Mouse (Mus musculus) brain, embryonic 14.5 days (tissue): Measurements from ENCODE around the gene Treml2.

Experiments used
- CTCF ChIP-seq: fragments of 200-500 bp; IDR thresholded peaks from 2 replicates; pipeline ENCODE4 v1.5.1; 2012; ENCODE audit warnings: inconsistent platforms, mild to moderate bottlenecking, moderate library complexity, borderline replicate concordance; ENCODE audit not compliant: insufficient read depth, insufficient read length; ENCODE audit errors: extremely low read depth
- POLR2A ChIP-seq: fragments of 200-500 bp; IDR thresholded peaks from 2 replicates; pipeline ENCODE4 v1.6.1; 2012; ENCODE audit warnings: mild to moderate bottlenecking, inconsistent platforms, borderline replicate concordance; ENCODE audit not compliant: poor library complexity, insufficient read depth, insufficient read length, severe bottlenecking; ENCODE audit errors: extremely low read depth

- TF ChIP-seq CTCF, result no peak
- no peak for TF ChIP-seq POLR2A
Observed at GRCm38 (mm10) chr17:48287276-48287675, 12.0 kb upstream of the Treml2 start.
